Mouse (Mus musculus) retina, postnatal 7 days (tissue): ENCODE measurements around the gene Cfap52.

Experiments used
- DNase-seq: peaks from one replicate; pipeline ENCODE4 v3.0.0-alpha.2; 2012; ENCODE audit warnings: low read depth, low spot score

Cfap52 gene

GRCm38 (mm10) chr11:67926348-67927055, 38.9 kb downstream of the Cfap52 start:
- no peak for DNase-seq

DNA sequence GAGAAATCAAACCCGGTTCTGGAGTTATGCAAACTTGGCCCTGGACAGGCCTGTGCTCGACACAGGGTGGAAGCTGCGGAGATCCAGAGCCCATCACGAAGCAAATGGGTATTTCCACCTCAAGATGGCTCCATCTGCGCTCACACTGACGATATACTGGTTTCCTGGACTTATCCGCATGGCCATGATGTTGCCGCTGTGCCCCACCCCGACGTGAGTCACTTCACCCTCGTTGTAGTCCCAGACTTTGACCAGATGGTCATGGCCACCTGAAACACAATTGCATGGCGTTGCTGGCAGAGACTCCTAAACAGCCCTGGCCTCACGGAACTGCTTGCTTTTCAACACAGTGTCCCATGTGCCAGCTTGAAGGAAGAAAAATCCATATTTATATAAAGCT, 40.5 kb downstream of the Cfap52 start:
- no peak for DNase-seq

GRCm38 (mm10) chr11:67923720-67924119, 41.7 kb downstream of the Cfap52 start:
- DNase-seq = no peak

DNA sequence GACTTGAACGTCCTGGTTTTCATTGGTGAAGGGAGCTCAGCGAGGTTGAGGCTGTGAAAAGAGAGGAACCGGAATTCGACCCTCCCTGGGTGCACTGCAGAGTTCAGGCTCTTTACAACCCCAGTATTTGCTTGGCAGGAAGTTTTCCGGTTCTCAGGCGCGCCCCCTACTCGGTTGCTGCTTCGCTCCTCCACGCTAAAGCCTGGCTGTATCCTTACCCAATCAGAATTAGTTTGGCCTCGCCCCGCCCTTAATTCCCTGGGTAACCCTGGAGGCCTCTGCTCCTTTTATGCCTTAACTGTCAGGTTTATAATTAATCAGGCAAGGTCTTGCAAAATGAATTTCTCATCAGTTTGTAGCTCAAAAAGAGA, 42.7 kb downstream of the Cfap52 start:
- peak; percentile 13 for DNase-seq

DNA sequence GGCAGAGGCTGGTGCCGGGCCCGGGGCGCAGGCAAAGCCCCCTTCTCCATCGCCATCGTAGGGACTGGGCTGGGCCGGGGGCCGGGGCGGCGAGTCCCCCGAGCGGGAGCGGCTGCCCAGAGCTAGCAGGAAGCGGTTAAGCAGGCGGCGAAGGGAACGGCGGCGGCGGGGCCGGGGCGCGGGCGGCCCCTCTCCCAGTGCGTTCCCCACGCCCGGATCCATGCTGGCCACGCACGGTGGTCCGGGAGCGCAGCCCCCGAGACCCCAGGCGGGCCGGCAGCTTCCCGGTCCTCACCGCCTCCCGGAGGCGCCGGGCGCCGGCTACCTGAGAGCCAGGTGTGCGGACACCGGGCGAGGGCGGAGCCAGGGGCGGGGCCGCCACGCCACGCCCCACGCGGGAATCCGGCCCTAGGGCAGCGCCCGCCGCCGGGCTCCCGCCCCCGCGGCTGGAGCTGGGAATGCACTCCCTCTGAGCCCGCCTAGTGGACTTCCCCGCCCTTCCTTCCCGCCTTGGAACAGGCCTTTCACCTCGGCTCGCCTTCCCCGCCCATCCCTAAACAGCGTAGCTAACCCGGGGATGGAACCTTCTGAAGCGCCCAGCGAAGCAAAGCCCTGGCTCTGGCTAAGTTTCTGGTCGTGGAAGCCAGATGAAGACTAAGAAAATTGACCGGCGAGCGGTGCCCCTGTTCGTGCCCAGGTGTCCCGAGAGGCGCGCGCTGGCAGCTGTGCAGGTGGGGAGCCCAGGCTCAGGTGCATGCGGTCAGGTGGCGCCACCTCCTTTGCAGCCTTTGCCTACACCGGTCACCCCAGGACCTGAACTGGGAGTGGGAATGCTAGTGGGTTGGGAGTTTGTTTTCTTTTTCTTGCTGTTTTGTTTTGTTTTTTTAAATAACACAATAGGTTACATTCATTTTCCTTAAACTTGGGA, 43.4 kb downstream of the Cfap52 start, which contains the start of gene Usp43:
Usp43 (minus strand) TSS at position 327 of the 928 bp plus-strand sequence.
- peak; percentile 20 for DNase-seq

GRCm38 (mm10) chr11:67921091-67921826, 44.2 kb downstream of the Cfap52 start:
- DNase-seq = peak; percentile 8

DNA sequence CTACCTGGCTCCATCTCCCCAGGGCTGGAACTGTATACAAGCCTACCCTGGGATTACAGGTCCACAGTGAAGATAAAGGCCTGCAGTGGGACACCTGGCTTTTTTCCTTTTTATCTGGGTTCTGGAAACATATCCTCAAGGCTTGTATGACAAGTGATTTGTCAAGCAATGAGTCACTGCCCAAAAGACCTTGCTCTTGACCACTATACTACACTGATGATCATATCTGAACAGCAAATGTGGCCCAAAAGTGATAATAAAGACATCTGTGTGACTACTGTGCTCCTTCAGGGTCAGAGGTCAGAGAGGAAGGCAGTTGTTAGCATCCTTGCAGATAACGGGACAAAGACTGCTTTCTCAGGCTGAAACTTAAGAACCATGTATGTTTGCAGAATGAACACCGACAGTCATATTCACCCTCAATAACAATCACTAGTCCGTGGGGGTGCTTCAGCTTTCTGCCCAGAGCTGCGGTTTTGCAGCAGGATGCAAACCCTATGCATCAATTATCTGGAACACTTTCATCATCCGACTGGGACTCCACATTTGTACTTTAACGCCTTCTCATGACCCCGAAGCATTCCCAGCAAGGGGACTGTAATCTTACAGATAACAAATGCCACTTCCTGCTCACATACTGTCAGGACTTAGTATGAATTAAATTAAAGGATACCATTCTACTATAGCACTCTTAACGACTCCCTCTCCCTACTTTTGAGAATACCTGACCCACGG, 45.1 kb downstream of the Cfap52 start:
- DNase-seq = no peak

DNA sequence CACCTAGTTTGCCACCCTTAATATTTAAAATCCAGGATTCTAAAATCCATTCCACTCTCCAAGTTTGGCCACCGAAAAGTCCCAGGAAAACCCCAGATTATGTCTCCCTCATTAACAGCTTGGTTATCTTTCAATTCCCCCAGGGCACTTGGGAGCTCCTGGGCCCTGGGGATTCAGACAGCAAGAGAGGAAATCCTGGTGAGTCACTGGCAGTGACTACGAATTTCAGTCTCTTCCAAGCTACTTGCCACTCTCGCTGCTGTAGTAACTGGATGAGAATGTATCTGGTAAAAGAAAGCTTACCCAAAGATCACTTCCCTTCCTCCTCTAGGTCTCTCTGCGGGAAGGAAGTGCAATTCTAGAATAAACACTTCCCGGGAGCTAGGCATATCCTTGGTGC, 45.9 kb downstream of the Cfap52 start:
- DNase-seq = no peak

DNA sequence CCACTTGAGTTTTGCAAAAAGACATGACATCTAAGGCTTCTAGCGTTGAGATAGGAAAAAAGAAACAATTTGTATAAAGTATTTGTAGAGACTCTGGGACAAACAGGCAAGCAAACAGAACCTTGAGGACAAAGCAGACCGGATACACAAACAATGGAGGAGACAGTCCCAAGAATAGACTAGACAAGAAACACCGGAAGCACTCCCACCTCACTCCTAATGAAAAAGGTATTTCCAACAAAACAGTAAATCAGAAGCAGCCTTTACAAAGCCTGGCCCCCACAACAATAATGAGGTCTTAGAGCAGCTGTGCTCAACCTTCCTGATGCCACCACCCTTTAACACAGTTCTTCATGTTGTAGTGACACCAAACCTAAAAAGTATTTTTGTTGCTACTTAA, 48.3 kb downstream of the Cfap52 start:
- DNase-seq = no peak

GRCm38 (mm10) chr11:67911074-67911473, 54.4 kb downstream of the Cfap52 start:
- no peak for DNase-seq

DNA sequence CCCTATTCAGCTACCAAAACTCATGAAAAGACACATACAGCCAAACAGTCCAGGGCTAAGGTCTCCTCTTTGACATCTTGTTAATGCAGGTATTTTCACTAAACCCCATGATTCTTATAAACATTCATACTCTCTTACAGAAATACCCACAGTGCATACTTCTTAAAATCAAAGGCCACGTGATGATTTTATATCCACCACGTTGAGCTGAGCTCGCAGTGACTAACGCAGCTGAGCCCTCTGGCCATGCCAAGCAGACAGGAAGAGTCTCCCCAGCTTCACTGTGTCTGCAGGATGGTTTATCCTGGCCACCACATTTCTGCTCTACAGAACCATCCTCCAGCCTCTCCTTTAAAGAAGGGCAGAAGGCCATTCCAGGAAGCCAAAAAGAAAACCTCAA, 61.7 kb downstream of the Cfap52 start:
- no peak for DNase-seq

GRCm38 (mm10) chr11:67897064-67897560, 68.3 kb downstream of the Cfap52 start:
- DNase-seq = no peak

DNA sequence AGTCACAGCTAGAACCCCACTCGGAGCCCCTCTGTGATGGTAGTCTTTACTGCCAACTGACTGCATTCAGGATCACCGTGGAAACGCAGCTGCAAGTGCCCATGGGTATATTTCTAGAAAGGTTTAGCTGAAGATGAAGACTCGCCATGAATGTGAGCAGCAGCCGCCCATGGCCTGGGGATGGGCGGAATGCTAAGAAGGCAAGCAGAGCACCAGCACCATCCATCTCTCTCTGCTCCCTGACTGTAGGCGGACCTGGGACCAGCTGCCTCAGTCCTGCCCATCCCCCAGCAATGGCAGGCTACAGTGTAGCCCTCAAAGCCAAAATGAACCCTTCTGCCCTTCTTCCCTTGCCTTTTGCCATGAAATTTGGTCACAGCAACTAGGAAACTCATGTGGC, 69.8 kb downstream of the Cfap52 start:
- DNase-seq = no peak

- DNase-seq = no peak
These were observed 76.9 kb downstream of the Cfap52 start for GRCm38 (mm10) chr11:67888521-67888920.

GRCm38 (mm10) chr11:67885921-67886320, 79.5 kb downstream of the Cfap52 start:
- DNase-seq = peak; percentile 14
